Mouse (Mus musculus): ENCODE measurements around the gene Fam81a. TPM values are rescaled to one million over a fixed set of nuclear protein-coding genes. Genes with fewer than 3 reads are reported as not detected.

The Fam81a gene
- total and polyA plus RNA-seq, 3 experiments, result 0.13 TPM; not detected in 2

GRCm38 (mm10) chr9:70052730-70053129 is 89.6 kb downstream of the Fam81a start:
- Histone ChIP-seq H3K79me2 (replicated peaks; ENCODE audit: control insufficient read depth, extremely low read depth, insufficient read depth, poor library complexity, severe bottlenecking) (no peaks in the 10 kb centered on the region), H3K4me1 (ENCODE audit: control insufficient read depth in 1 of 2, insufficient read depth in 2 of 2) (peaks cover 0 to 9% of the 10 kb centered on the region in 2 experiments; a peak in 2 of 4 replicates), H3K9ac (ENCODE audit: insufficient read depth, low read depth) (no peak overlapping the region), H3K4me2 (ENCODE audit: insufficient read depth, low read depth, poor library complexity, severe bottlenecking) (no peak overlapping the region), H3K27ac (ENCODE audit: insufficient read depth, low read depth) (no peak overlapping the region), H3K27me3 (replicated peaks) (no peaks in the 10 kb centered on the region), H3K9me3 (replicated peaks; ENCODE audit: low read length) (peaks cover 4% of the 10 kb centered on the region), H3K4me3 (replicated peaks in 1 of 3; ENCODE audit: low read depth in 2 of 3, low read length in 2 of 3, poor library complexity in 1 of 3) (no peak overlapping the region), H3K36me3 (replicated peaks in 1 of 2; ENCODE audit: control insufficient read depth in 1 of 2, insufficient read depth in 1 of 2, low read length in 1 of 2) (no peaks in the 10 kb centered on the region)
- no peak for TF ChIP-seq ETS1 (conservative IDR thresholded peaks at IDR 0.05; ENCODE audit: low read depth, low read length)
- no peak for TF ChIP-seq E2F4 (IDR thresholded peaks at IDR 0.05; ENCODE audit: insufficient replicate concordance, low read depth, low read length)
- dilution Hi-C loops (cut with MboI; ENCODE audit: extremely low pct_ligation_motif_present, extremely low pct_unique_long_range_greater_than_20kb, low sequenced_read_pairs) (no loop called here), in situ Hi-C loops (cut with MboI; ENCODE audit: low pct_ligation_motif_present, low pct_unique_long_range_greater_than_20kb, low sequenced_read_pairs) (no loop called here)
- no peak for DNase-seq (ENCODE audit: extremely low read depth)

DNA sequence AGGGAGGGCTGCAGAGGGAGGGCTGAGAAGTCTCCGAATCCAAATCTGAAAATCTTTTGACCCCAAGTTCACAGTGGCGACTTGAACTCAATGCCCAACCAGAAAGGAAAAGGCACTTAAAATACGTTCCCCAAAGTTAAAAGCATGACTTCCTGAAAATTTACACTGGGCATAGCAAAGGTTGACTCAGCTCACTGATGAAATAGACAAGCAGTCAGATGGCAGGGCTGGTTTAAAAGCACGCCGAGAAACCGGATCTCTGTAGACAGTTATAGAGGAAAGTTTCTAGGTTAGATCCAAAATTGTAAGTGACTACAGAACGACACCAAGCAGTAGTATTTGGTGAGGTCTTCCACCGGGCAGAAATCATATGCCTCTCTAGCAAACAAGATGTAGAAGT is 92.5 kb downstream of the Fam81a start:
- Histone ChIP-seq H3K9ac (ENCODE audit: insufficient read depth, low read depth) (no peak overlapping the region), H3K9me3 (replicated peaks; ENCODE audit: low read length) (no peaks in the 10 kb centered on the region), H3K27me3 (replicated peaks) (no peaks in the 10 kb centered on the region), H3K4me2 (ENCODE audit: insufficient read depth, low read depth, poor library complexity, severe bottlenecking) (peak overlapping the region; percentile 8; the same call in 1 of the 2 replicates), H3K27ac (ENCODE audit: insufficient read depth, low read depth) (no peak overlapping the region), H3K36me3 (replicated peaks in 1 of 2; ENCODE audit: control insufficient read depth in 1 of 2, insufficient read depth in 1 of 2, low read length in 1 of 2) (no peaks in the 10 kb centered on the region), H3K4me1 (ENCODE audit: control insufficient read depth in 1 of 2, insufficient read depth in 2 of 2) (peaks cover 0 to 9% of the 10 kb centered on the region in 2 experiments; a peak in 2 of 4 replicates), H3K4me3 (replicated peaks in 1 of 3; ENCODE audit: low read depth in 2 of 3, low read length in 2 of 3, poor library complexity in 1 of 3) (no peak overlapping the region), H3K79me2 (replicated peaks; ENCODE audit: control insufficient read depth, extremely low read depth, insufficient read depth, poor library complexity, severe bottlenecking) (no peaks in the 10 kb centered on the region)
- in situ Hi-C loops (cut with MboI; ENCODE audit: low pct_ligation_motif_present, low pct_unique_long_range_greater_than_20kb, low sequenced_read_pairs), result no loop called here
- no peak for DNase-seq (ENCODE audit: extremely low read depth)
- dilution Hi-C loops (cut with MboI; ENCODE audit: extremely low pct_ligation_motif_present, extremely low pct_unique_long_range_greater_than_20kb, low sequenced_read_pairs), result no loop called here
- TF ChIP-seq JUND (conservative IDR thresholded peaks at IDR 0.05; ENCODE audit: low read depth, low read length), result no peak
- no peak for TF ChIP-seq CTCF (conservative IDR thresholded peaks at IDR 0.05 in 1 of 2, IDR thresholded peaks at IDR 0.05 in 1 of 2; ENCODE audit: low read depth in 2 of 2, low read length in 2 of 2)
- TF ChIP-seq IRF4 (IDR thresholded peaks at IDR 0.05; ENCODE audit: low read depth, low read length), result no peak
- TF ChIP-seq MAFK (IDR thresholded peaks at IDR 0.05; ENCODE audit: insufficient replicate concordance, low read length), result no peak
- no peak for TF ChIP-seq POLR2AphosphoS2 (IDR thresholded peaks at IDR 0.05; ENCODE audit: low read depth, low read length)
- TF ChIP-seq HCFC1 (IDR thresholded peaks at IDR 0.05; ENCODE audit: low read depth, low read length), result no peak
- TF ChIP-seq TCF12 (IDR thresholded peaks at IDR 0.05; ENCODE audit: low read depth, low read length), result no peak
- TF ChIP-seq MAX (IDR thresholded peaks at IDR 0.05; ENCODE audit: low read length), result no peak
- TF ChIP-seq MEF2A (IDR thresholded peaks at IDR 0.05; ENCODE audit: borderline replicate concordance, low read depth, low read length), result no peak
- no peak for TF ChIP-seq ZKSCAN1 (IDR thresholded peaks at IDR 0.05; ENCODE audit: borderline replicate concordance, low read depth, low read length)

DNA sequence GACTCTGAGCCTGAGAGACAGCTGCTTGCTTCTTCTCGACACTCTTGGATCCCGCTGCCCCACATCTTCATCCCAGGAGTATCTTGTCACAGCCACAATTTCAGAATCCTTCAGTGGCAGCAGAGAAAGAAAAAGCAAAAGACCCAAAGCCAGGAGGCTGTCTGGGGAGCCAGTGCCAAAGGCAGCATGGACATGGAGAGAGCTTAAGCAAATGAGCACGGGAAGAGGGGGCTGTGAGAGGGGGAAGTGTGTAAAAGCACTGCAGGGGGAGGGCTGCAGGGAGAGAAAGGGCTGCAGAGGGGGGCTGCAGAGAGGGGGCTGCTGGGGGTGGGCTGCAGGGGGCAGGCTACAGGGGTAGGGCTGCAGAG is 93.0 kb downstream of the Fam81a start:
- no peaks in the 10 kb centered on the region for H3K36me3 ChIP-seq (replicated peaks in 1 of 2; ENCODE audit: control insufficient read depth in 1 of 2, insufficient read depth in 1 of 2, low read length in 1 of 2)
- no peak overlapping the region for H3K9ac ChIP-seq (ENCODE audit: insufficient read depth, low read depth)
- in situ Hi-C loops (cut with MboI; ENCODE audit: low pct_ligation_motif_present, low pct_unique_long_range_greater_than_20kb, low sequenced_read_pairs) (no loop called here), dilution Hi-C loops (cut with MboI; ENCODE audit: extremely low pct_ligation_motif_present, extremely low pct_unique_long_range_greater_than_20kb, low sequenced_read_pairs) (no loop called here)
- H3K4me3 ChIP-seq (replicated peaks in 1 of 3; ENCODE audit: low read depth in 2 of 3, low read length in 2 of 3, poor library complexity in 1 of 3), result no peak overlapping the region
- H3K4me1 ChIP-seq (ENCODE audit: control insufficient read depth in 1 of 2, insufficient read depth in 2 of 2), result peaks cover 0 to 9% of the 10 kb centered on the region in 2 experiments; a peak in 2 of 4 replicates
- no peaks in the 10 kb centered on the region for H3K27me3 ChIP-seq (replicated peaks)
- H3K4me2 ChIP-seq (ENCODE audit: insufficient read depth, low read depth, poor library complexity, severe bottlenecking), result peak overlapping the region; percentile 8; the same call in 1 of the 2 replicates
- DNase-seq (ENCODE audit: extremely low read depth), result no peak
- H3K79me2 ChIP-seq (replicated peaks; ENCODE audit: control insufficient read depth, extremely low read depth, insufficient read depth, poor library complexity, severe bottlenecking), result no peaks in the 10 kb centered on the region
- no peaks in the 10 kb centered on the region for H3K9me3 ChIP-seq (replicated peaks; ENCODE audit: low read length)
- no peak overlapping the region for H3K27ac ChIP-seq (ENCODE audit: insufficient read depth, low read depth)
- TF ChIP-seq MAZ (IDR thresholded peaks at IDR 0.05; ENCODE audit: low read depth, low read length) (no peak), ETS1 (conservative IDR thresholded peaks at IDR 0.05; ENCODE audit: low read depth, low read length) (no peak), USF1 (IDR thresholded peaks at IDR 0.05; ENCODE audit: low read depth, low read length) (no peak), MYC (IDR thresholded peaks at IDR 0.05; ENCODE audit: low read depth, low read length) (no peak), MXI1 (IDR thresholded peaks at IDR 0.05; ENCODE audit: low read depth, low read length) (no peak), KAT2A (IDR thresholded peaks at IDR 0.05; ENCODE audit: insufficient replicate concordance, low read length) (no peak), NELFE (IDR thresholded peaks at IDR 0.05; ENCODE audit: low read depth, low read length) (no peak), ELF1 (IDR thresholded peaks at IDR 0.05; ENCODE audit: low read depth, low read length) (no peak), ZNF384 (IDR thresholded peaks at IDR 0.05; ENCODE audit: low read depth, low read length) (no peak), HCFC1 (IDR thresholded peaks at IDR 0.05; ENCODE audit: low read depth, low read length) (no peak), CTCF (conservative IDR thresholded peaks at IDR 0.05 in 1 of 2, IDR thresholded peaks at IDR 0.05 in 1 of 2; ENCODE audit: low read depth in 2 of 2, low read length in 2 of 2) (no peak), TBP (conservative IDR thresholded peaks at IDR 0.05; ENCODE audit: low read depth, low read length) (no peak), SMC3 (IDR thresholded peaks at IDR 0.05; ENCODE audit: low read depth, low read length) (no peak), JUN (IDR thresholded peaks at IDR 0.05; ENCODE audit: insufficient read depth, low read depth, low read length) (no peak), ZMIZ1 (IDR thresholded peaks at IDR 0.05; ENCODE audit: low read depth, low read length) (no peak), E2F4 (IDR thresholded peaks at IDR 0.05; ENCODE audit: insufficient replicate concordance, low read depth, low read length) (no peak), USF2 (conservative IDR thresholded peaks at IDR 0.05; ENCODE audit: low read depth, low read length) (no peak), RCOR1 (conservative IDR thresholded peaks at IDR 0.05; ENCODE audit: low read depth, low read length) (no peak)
